Mouse (Mus musculus): ENCODE results near the gene Hoxc6. TPM values are rescaled to one million over a fixed set of nuclear protein-coding genes. Genes with fewer than 3 reads are reported as not detected.

Hoxc6 gene
- polyA plus RNA-seq, 1 experiment from 2014 or later = 46.8 TPM

DNA sequence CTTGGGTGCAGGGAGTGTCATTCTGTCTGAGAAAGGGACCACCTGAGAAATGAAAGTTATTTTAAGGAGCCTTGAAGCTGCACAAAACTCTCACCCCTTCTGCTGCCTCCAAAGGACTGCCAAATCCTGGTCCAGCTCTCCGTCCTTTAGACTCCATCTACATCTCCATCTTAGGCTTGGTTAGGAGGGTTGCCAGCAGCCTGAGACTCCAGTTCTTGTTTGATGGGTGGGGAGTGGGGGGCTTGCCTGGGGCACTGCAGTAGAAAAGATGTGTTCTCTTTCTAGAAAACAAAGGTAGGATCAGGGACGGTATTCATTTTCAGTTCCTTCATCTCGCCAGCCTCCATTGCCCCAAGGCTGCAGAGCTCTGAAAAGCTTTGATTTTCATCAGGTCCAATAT is 626 bp upstream of the Hoxc6 start:
- Histone ChIP-seq H3K9ac (peak overlapping the region; percentile 99), H3K4me3 (peak overlapping the region; percentile 78), H3K27me3 (no peaks in the 10 kb centered on the region), H3K4me1 (replicated peaks) (peaks cover 81% of the 10 kb centered on the region), H3K9me3 (no peaks in the 10 kb centered on the region), H3K36me3 (no peaks in the 10 kb centered on the region), H3K27ac (replicated peaks) (peak overlapping the region; percentile 100), H3K4me2 (peak overlapping the region; percentile 91)
- no peak for ATAC-seq (ENCODE audit: low read depth)
- 3% methylated on average over 3 of the region's 3 CpGs for WGBS

DNA sequence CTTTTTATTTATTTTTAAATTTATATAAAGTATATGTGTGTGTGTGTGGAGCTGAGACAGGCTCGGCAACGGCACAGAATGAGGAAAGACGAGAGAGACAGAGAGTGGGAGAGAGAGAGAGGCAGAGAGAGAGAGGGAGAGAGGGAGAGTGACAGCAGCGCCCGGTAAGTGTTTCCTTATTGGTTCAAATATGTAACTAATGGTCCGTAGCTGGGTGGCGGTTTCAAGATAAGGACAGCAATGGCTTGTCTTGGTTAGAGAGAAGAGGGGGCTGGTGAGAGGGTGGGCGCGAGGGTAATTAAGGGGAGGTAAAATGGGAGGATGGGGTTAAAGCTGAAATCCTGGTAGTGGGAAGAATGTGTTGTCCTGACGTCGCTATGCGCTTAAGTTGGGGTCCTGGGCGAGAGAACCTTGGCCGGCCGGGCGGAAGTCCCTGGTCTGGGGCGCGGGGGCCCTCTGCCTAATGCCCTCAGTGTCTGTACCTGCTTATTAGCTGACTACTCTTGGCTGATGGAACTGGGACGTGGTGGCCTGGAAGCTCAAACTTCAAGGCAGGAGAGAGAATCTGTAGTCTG is 638 bp downstream of the Hoxc6 start:
- Histone ChIP-seq H3K4me1 (replicated peaks) (peaks cover 83% of the 10 kb centered on the region), H3K9ac (peak overlapping the region; percentile 99), H3K4me3 (peak overlapping the region; percentile 78), H3K4me2 (peak overlapping the region; percentile 91), H3K27ac (replicated peaks) (peak overlapping the region; percentile 100), H3K9me3 (no peaks in the 10 kb centered on the region), H3K36me3 (no peaks in the 10 kb centered on the region), H3K27me3 (no peaks in the 10 kb centered on the region)
- under 1% methylated on average over 19 of the region's 19 CpGs for WGBS
- ATAC-seq (ENCODE audit: low read depth) = peak; percentile 49

DNA sequence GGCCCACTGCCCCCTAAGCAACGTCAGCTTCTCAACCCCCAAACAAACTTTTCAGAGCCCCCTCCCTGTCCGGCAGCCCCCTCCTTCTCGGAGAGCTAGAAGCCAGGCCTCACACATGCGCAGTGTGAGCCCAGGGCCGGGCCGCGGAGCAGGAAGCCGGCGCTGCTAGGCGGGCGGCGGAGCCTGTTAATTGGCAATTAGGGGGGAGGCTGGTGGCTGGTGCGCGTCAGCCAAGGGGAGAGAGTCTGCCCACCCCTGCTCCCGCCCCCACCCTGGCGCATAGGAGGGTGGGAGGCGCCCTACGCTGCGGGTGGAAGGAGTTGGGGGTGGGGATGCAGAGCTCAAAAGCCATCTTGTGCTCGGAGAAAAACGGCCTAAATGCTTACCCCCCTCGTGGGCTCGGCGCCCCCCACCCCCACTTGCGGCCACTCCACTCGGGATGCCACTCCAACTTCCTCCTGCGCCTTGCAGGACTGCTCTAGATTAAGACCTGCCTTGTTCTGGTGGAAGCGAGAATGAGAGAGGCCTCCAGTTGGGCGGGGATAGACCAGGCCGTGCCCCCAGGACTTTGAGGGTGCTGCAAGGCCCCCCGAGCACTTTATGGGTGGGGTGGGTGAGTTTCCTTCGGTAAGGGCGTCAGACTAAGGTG is 1.2 kb downstream of the Hoxc6 start:
- Histone ChIP-seq H3K9ac (peak overlapping the region; percentile 99), H3K27ac (replicated peaks) (peak overlapping the region; percentile 100), H3K4me2 (peak overlapping the region; percentile 91), H3K4me1 (replicated peaks) (peaks cover 89% of the 10 kb centered on the region), H3K36me3 (no peaks in the 10 kb centered on the region), H3K27me3 (no peaks in the 10 kb centered on the region), H3K9me3 (no peaks in the 10 kb centered on the region), H3K4me3 (peak overlapping the region; percentile 78)
- ATAC-seq (ENCODE audit: low read depth) = peak; percentile 83
- under 1% methylated on average over 33 of the region's 33 CpGs for WGBS

DNA sequence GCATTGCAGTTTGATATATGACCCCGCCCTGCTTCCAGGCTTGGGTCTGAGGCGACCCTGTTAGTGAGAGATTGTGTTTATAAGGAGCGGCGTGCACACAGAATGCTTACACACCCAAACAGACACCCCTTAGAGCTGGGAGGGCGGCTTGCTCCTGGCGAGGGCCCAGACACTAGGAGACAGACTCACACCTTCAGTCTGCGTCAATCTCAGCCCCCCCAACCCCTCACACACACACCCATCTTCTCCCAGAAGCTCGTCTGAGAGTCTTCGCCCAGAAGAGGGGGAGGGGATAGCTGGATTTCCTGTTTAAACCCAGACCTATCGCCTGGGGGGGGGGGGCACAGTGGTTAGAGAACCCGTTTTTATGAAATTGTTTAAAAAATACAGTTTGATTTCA is 1.9 kb downstream of the Hoxc6 start:
- Histone ChIP-seq H3K27ac (replicated peaks) (peak overlapping the region; percentile 100), H3K36me3 (no peaks in the 10 kb centered on the region), H3K27me3 (no peaks in the 10 kb centered on the region), H3K4me3 (peak overlapping the region; percentile 78), H3K9ac (peak overlapping the region; percentile 99), H3K4me2 (peak overlapping the region; percentile 91), H3K9me3 (no peaks in the 10 kb centered on the region), H3K4me1 (replicated peaks) (peaks cover 90% of the 10 kb centered on the region)
- under 1% methylated on average over 11 of the region's 11 CpGs for WGBS
- peak; percentile 34 for ATAC-seq (ENCODE audit: low read depth)

DNA sequence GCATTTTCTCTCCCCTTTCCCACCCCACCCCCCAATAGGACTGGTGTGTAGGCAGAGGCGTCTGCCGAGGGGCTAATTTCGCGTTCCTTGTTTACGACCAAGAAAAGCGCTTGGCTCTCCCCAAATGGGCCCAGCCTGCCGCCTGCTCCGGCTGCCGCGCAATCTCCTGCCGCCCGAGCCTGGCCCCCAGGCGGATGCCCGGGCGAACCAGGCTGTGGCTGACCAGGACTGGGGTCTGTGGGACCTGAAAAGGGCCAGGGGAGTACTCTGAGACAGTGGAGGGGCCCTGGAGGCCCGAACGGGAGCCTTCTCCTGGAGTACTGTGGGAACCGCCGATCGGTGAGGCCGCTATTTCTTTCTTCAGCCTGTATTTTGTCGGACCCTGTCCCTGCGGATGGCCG is 2.4 kb downstream of the Hoxc6 start:
- Histone ChIP-seq H3K4me1 (replicated peaks) (peaks cover 90% of the 10 kb centered on the region), H3K36me3 (no peaks in the 10 kb centered on the region), H3K27ac (replicated peaks) (peak overlapping the region; percentile 100), H3K9ac (peak overlapping the region; percentile 99), H3K9me3 (no peaks in the 10 kb centered on the region), H3K4me2 (peak overlapping the region; percentile 91), H3K4me3 (peak overlapping the region; percentile 78), H3K27me3 (no peaks in the 10 kb centered on the region)
- WGBS = 1% methylated on average over 24 of the region's 24 CpGs
- peak; percentile 8; the same call in 1 of the 2 replicates for ATAC-seq (ENCODE audit: low read depth)

DNA sequence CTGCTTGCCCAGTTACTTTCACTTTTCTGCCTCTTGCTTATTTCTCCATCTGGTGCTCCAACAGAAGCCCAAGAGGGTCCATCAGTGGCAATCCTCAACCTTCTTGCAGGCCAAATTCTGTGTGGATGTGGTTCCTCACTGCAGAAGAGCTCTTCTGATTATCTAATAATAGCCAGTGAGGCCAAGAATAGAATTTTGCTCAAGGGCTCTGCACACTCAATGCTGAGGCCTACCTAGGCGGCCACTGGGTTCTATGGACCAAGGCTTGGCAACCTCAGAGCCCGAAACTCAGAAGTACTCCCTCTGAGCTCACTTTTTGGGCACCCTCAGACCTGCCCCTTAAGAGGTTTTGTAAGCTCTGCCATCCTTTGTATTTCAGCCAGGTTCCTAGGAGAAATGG is 3.3 kb downstream of the Hoxc6 start:
- H3K27me3 ChIP-seq = no peaks in the 10 kb centered on the region
- peak overlapping the region; percentile 78 for H3K4me3 ChIP-seq
- peak overlapping the region; percentile 91 for H3K4me2 ChIP-seq
- no peaks in the 10 kb centered on the region for H3K9me3 ChIP-seq
- ATAC-seq (ENCODE audit: low read depth) = no peak
- H3K4me1 ChIP-seq (replicated peaks) = peaks cover 90% of the 10 kb centered on the region
- H3K27ac ChIP-seq (replicated peaks) = peak overlapping the region; percentile 100
- H3K9ac ChIP-seq = peak overlapping the region; percentile 99
- 12% methylated on average over 2 of the region's 2 CpGs for WGBS
- H3K36me3 ChIP-seq = no peaks in the 10 kb centered on the region

DNA sequence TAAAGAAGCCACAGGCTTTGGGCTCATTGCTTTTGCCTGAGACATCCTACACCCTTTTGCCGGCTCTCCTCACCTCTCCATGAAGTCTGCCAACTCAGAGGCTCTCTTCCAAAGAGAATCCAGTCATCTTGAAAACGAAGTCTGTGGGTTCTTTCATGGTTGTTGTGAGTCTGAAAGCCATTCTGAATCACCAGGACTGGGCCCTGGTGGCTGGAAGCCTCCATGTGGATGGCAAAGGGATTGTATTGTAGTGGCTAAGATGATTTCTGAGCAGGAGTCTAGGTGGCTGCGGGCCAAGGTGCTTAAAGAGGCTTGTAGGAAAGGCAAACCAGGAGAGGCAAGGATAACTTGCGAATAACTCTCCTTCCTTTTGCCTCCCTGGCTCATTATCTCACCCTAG is 4.1 kb downstream of the Hoxc6 start:
- no peaks in the 10 kb centered on the region for H3K9me3 ChIP-seq
- peak overlapping the region; percentile 99 for H3K9ac ChIP-seq
- ATAC-seq (ENCODE audit: low read depth) = no peak
- no peaks in the 10 kb centered on the region for H3K36me3 ChIP-seq
- 6% methylated on average over 4 of the region's 4 CpGs for WGBS
- peaks cover 91% of the 10 kb centered on the region for H3K4me1 ChIP-seq (replicated peaks)
- peak overlapping the region; percentile 91 for H3K4me2 ChIP-seq
- no peaks in the 10 kb centered on the region for H3K27me3 ChIP-seq
- peak overlapping the region; percentile 100 for H3K27ac ChIP-seq (replicated peaks)
- H3K4me3 ChIP-seq = peak overlapping the region; percentile 78

DNA sequence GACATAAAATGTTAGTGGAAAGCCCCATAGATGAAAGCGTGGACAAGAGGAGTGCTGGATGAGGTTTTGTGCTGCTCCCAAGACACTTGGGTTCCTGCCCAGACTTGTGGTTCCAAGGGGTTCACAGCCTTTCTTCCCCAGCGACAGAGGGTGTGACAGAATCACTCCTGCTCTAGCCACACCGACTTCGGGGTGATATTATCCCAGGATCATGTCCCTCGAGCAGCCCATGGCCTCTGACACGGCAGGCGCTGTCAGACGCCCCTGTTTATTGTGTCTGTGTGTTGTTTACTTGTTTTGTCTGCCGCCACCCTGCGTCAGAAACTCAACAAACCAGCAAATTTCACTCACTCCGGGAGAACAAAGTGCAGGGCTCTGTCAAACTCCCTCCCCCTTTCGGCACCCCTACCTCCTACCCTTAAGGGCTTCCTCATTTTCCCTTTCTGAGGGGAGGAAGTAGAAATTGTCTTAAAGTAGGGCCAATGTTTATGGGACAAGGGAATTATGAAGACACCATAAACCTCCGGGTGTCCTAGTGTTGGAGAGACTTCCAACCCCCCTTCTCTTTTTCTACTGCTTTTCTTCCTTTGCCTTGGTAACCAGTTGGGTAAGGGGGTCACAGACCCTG is 4.9 kb downstream of the Hoxc6 start:
- peak overlapping the region; percentile 100 for H3K27ac ChIP-seq (replicated peaks)
- WGBS = 5% methylated on average over 13 of the region's 13 CpGs
- no peaks in the 10 kb centered on the region for H3K27me3 ChIP-seq
- ATAC-seq (ENCODE audit: low read depth) = no peak
- no peaks in the 10 kb centered on the region for H3K9me3 ChIP-seq
- H3K36me3 ChIP-seq = no peaks in the 10 kb centered on the region
- H3K4me3 ChIP-seq = peak overlapping the region; percentile 78
- peaks cover 91% of the 10 kb centered on the region for H3K4me1 ChIP-seq (replicated peaks)
- peak overlapping the region; percentile 99 for H3K9ac ChIP-seq
- peak overlapping the region; percentile 91 for H3K4me2 ChIP-seq

DNA sequence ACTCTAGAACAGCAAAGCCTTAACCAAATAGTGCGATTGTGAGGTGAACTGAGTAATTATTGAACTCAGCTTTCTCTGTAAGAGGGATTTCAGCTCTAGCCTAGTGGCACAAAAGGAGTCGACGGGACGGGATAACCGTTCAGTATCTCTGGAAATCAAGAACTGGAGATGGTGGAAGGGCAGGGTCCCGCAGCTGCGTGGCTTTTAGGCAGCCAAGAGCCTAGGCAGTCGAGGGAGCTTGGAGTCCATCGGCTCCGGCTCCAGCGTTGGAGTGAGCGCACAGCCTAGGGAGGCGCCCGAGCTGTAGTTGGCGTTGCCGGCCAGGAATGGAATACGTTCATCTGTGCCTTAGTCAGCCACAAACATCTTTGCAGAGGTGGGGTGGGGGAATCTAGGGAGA is 7.3 kb downstream of the Hoxc6 start:
- ATAC-seq (ENCODE audit: low read depth) = no peak
- peak overlapping the region; percentile 38 for H3K4me3 ChIP-seq
- H3K27me3 ChIP-seq = no peaks in the 10 kb centered on the region
- no peaks in the 10 kb centered on the region for H3K9me3 ChIP-seq
- peak overlapping the region; percentile 96 for H3K27ac ChIP-seq (replicated peaks)
- H3K9ac ChIP-seq = peak overlapping the region; percentile 99
- H3K4me2 ChIP-seq = peak overlapping the region; percentile 91
- H3K36me3 ChIP-seq = no peaks in the 10 kb centered on the region
- 2% methylated on average over 17 of the region's 17 CpGs for WGBS
- H3K4me1 ChIP-seq (replicated peaks) = peaks cover 99% of the 10 kb centered on the region

DNA sequence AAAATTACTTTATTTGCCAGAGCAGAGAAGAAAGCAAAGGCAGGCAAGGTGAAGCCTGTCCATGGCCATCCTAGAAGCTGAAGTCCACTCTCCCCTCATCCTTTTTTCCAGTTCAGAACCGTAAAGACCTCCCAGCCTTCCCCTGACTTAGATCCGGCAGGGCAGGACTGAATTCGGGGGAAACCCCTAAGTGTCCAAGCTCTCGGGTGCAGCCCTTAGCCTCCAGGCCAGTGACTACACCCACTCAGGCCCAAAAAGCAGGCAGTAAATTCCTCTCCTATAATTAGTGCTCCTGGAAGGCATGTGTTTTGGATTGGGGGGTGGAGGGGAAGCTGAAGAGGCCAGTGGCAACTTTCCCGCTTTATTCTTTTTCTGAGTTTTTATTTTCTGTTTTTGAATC is 7.7 kb downstream of the Hoxc6 start:
- Histone ChIP-seq H3K4me1 (replicated peaks) (peaks cover 100% of the 10 kb centered on the region), H3K27ac (replicated peaks) (peak overlapping the region; percentile 96), H3K9ac (peak overlapping the region; percentile 99), H3K36me3 (peaks cover 2% of the 10 kb centered on the region; the same call in 1 of the 2 replicates), H3K27me3 (no peaks in the 10 kb centered on the region), H3K9me3 (no peaks in the 10 kb centered on the region), H3K4me2 (peak overlapping the region; percentile 91), H3K4me3 (peak overlapping the region; percentile 38)
- WGBS = 5% methylated on average over 5 of the region's 5 CpGs
- ATAC-seq (ENCODE audit: low read depth) = no peak

DNA sequence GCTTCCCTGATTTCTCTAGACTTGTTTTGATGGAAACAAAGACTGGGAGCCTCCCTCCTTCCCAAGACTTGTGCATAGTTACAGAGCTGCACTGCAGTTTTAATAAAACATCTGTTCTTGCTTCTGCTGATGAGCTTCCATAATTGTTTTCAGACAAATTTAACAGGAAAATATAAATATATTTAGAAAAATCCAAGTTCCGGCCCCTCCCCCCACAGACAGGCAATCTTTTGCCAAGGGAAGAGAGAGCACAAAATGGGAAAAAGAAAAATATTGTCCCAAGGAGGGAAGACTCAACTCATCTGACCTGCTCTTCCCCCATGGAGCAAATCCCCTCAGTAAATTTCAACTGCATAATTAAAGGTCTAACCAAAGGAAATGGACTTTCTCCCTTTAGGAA is 8.3 kb downstream of the Hoxc6 start:
- Histone ChIP-seq H3K4me3 (peak overlapping the region; percentile 38), H3K9me3 (no peaks in the 10 kb centered on the region), H3K4me2 (peak overlapping the region; percentile 91), H3K9ac (peak overlapping the region; percentile 99), H3K4me1 (replicated peaks) (peaks cover 100% of the 10 kb centered on the region), H3K27ac (replicated peaks) (peak overlapping the region; percentile 96), H3K27me3 (no peaks in the 10 kb centered on the region), H3K36me3 (peaks cover 7% of the 10 kb centered on the region; the same call in 1 of the 2 replicates)
- no peak for ATAC-seq (ENCODE audit: low read depth)
- WGBS = 5% methylated on average over 1 of the region's 1 CpGs
